Mouse (Mus musculus) bone marrow, adult 2 months (tissue): Measurements from ENCODE around the gene Gm13287.

ENCODE experiments used
- CTCF ChIP-seq: fragments of 200-500 bp; IDR thresholded peaks from 2 replicates; pipeline ENCODE4 v1.5.1; 2011; ENCODE audit warnings: low read length, control low read depth; ENCODE audit not compliant: control insufficient read depth, insufficient read depth
- POLR2A ChIP-seq: fragments of 200-500 bp; IDR thresholded peaks from 2 replicates; pipeline ENCODE4 v1.6.1; 2011; ENCODE audit warnings: low read depth, mild to moderate bottlenecking, control low read depth, low read length, borderline replicate concordance; ENCODE audit not compliant: control insufficient read depth

GRCm38 (mm10) chr4:88819659-88820058 is 16.6 kb downstream of the Gm13287 start, which contains the start of gene Ifna11:
- TF ChIP-seq POLR2A = no peak
- no peak for TF ChIP-seq CTCF
